Mouse (Mus musculus): Measurements from ENCODE around the gene Cln6.
"Not testable (repeated sequence)": the region's sequence is repeated elsewhere in the genome, so short reads cannot be mapped to it uniquely, and the experiment has no call there.

Gene Cln6

GRCm38 (mm10) chr9:62828662-62829086 lies 9.9 kb upstream of the Cln6 start:
- DNase-seq (ENCODE audit: low read depth, low spot score): peak; percentile 94

- DNase-seq (ENCODE audit: low read depth, low spot score): no peak
Measured at GRCm38 (mm10) chr9:62829877-62830276, 8.7 kb upstream of the Cln6 start.

- no peak for DNase-seq (ENCODE audit: low read depth, low spot score)
Measured at GRCm38 (mm10) chr9:62834906-62835305, 3.7 kb upstream of the Cln6 start.

DNA sequence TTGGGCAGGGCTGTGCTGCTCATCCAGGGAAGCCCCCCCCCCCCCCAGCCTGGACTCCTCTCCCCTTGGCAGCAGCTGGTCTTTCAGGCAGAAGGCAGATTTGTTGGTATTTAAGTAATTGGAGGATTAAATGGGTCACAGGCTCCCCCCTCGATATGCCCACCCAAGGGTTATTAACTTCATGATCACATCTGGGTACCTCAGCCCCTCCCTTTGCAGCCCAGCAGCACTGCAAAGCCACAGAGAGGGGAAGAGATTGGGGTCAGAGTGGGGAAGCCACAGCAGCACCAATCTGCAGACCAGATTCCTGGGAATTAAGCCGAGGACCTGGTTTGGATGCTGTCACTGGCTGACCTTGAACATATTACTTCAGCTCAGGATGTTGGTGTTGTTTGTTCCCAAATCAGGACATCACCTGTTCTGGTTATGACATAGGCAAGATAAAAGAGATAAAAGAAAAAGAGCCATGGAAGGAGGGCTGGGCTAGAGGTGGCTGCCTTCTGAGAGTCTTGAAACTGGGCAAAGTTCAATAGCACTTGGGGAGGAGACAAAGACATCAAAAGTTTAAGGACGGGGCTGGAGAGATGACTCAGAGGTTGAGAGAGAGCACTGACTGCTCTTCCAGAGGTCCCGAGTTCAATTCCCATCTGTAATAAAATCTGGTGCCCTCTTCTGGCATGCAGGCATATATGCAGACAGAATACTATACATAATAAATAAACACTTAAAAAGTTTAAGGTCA lies 2.7 kb upstream of the Cln6 start:
- no peak for DNase-seq (ENCODE audit: low read depth, low spot score)

GRCm38 (mm10) chr9:62837611-62838010 lies 974 bp upstream of the Cln6 start:
- DNase-seq (ENCODE audit: low read depth, low spot score): no peak

DNA sequence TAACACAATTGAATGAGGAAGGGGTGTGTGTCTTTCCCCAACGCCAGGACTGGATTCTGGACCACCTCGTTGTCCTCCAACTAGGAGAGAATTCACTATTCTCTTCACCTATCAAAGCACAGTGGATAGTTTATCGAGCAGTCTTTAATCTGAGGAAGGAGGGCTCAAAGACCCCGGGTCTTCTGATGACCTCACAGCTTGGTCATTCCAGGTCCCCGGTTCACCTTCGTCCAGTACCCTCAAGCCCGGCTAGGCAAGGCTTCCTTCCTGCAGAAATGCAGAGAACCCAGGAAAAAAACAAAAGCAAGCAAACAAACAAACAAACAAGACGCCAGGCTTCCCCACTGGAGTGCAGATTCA lies 459 bp upstream of the Cln6 start:
- no peak for DNase-seq (ENCODE audit: low read depth, low spot score)

GRCm38 (mm10) chr9:62839172-62839770 lies 686 bp downstream of the Cln6 start:
- no peak for DNase-seq (ENCODE audit: low read depth, low spot score)

DNA sequence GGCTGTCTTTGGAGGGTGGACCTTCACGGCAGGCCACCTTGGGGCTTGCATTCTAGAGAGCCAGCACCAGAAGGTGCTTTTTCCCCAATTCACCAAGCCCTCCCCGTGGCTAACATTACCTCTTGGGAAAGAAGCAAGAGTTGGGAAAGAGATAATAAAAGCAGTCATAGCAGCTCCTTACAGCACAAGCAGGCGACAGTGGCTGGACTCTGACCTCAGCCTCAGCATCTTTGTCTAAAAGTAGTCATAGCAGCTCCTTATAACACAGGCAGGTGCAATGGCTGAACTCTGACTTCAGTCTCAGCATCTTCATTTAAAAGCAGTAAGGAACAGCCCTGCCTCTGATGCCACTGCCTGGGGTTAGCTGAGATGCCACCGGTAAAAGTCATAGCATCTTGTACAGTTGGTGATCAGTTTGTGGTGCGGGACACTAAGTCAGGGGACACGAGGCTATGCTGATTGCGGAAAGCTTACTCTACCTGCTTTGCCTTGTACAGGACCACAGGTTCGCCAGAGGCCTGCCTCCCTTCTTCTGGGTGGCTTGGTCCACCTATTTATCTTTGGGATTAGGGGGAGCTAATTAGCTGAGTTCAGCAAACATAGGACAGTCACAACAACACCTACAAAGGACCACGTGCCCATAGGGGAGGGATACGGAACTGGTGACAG lies 4.9 kb downstream of the Cln6 start:
- no peak for DNase-seq (ENCODE audit: low read depth, low spot score)

GRCm38 (mm10) chr9:62844461-62844860 lies 5.9 kb downstream of the Cln6 start:
- DNase-seq (ENCODE audit: low read depth, low spot score): no peak

- peak; percentile 61 for DNase-seq (ENCODE audit: low read depth, low spot score)
Measured at GRCm38 (mm10) chr9:62847694-62848093, 9.1 kb downstream of the Cln6 start.

DNA sequence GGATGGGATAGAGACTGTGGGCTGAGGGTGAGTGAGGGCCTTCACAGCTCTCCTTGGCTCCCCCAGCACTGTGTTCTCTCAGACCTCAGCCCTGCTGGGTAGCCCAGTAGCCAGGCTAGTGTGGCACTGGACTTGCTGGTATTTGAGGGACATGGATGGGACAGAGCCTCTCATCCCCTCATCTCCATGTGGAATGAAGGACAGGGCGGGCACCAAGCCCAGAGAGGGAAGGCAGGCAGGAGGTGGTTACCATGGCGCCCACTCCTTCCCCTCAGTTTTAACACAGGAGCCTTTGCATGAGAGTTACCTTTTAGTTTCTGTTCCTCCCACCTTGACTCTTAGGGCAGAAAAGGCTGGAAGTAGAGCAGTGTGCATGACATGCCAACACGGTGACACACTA lies 10.1 kb downstream of the Cln6 start:
- no peak for DNase-seq (ENCODE audit: low read depth, low spot score)

GRCm38 (mm10) chr9:62851571-62851970 lies 13.0 kb downstream of the Cln6 start:
- DNase-seq (ENCODE audit: low read depth, low spot score): no peak

- DNase-seq (ENCODE audit: low read depth, low spot score): no peak
Measured at GRCm38 (mm10) chr9:62854483-62854882, 15.9 kb downstream of the Cln6 start.

GRCm38 (mm10) chr9:62857216-62857615 lies 18.6 kb downstream of the Cln6 start:
- no peak for DNase-seq (ENCODE audit: low read depth, low spot score)

GRCm38 (mm10) chr9:62857719-62858261 lies 19.2 kb downstream of the Cln6 start, which contains the start of gene Calml4:
TSS of gene Calml4 (plus strand) at chr9:62858080.
- no peak for DNase-seq (ENCODE audit: low read depth, low spot score)

DNA sequence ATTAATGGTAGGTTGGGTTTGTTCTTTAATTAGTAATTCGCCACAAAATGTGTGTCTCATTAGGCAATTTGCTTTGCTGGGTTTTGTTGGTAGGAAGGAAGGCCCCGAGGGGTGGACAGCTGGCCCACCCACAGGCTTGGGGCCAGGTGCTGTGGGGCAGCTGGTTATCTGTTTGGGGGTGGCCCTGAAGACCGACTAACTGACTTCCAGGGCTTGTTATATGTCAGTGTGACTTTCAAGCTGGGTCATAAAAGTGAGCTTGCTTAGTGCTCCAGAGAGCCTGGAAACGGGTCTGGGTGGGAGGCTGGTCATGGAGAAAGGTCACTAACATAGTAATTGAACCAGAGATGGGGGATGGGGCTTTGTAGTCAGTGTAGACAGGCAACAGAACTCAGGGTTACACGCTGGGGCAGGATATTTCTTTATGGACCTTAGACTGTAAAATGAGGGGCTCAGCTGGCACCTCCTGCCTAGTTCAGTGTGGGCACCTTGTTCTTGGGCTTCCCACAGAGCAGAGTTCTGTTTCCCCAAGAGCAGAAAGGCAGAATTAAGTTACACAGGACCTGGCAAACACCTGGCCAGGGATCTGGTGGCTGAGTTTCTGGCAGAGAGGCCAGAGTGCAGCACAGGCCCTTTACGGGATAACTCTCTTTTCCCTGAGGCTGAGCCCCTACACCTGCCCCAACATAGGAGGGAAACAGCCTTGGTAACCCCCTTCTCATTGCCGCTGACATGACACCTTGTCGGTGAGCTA lies 19.9 kb downstream of the Cln6 start:
- DNase-seq (ENCODE audit: low read depth, low spot score): no peak

GRCm38 (mm10) chr9:62860102-62860501 lies 21.5 kb downstream of the Cln6 start:
- DNase-seq (ENCODE audit: low read depth, low spot score): not testable (repeated sequence)

GRCm38 (mm10) chr9:62860866-62861265 lies 22.3 kb downstream of the Cln6 start:
- DNase-seq (ENCODE audit: low read depth, low spot score): no peak

DNA sequence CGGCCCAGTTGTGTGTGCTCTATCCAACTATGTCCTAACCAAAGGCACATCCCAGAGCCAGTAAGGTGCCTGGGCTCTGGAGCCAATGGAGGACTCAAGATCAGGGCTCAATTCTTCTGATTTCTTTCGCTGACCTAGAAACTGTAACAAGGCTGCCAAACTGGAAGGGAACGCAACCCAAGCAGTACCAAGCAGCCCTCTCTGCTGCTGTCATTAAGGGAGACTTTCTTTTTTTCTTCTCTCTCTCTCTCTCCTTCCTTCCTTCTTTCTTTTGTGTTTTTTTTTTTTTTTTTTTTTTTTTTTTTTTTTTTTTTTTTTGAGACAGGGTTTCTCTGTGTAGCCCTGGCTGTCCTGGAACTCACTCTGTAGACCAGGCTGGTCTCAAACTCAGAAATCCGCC lies 30.7 kb downstream of the Cln6 start:
- DNase-seq (ENCODE audit: low read depth, low spot score): not testable (repeated sequence)

GRCm38 (mm10) chr9:62870728-62871127 lies 32.1 kb downstream of the Cln6 start:
- no peak for DNase-seq (ENCODE audit: low read depth, low spot score)

GRCm38 (mm10) chr9:62876966-62877616 lies 38.5 kb downstream of the Cln6 start:
- DNase-seq (ENCODE audit: low read depth, low spot score): no peak

Data from telencephalon, adult 2 months (tissue).